Mouse (Mus musculus) lung, embryonic 14.5 days (tissue): ENCODE measurements around the gene Cfap99. TPM values are rescaled to one million over a fixed set of nuclear protein-coding genes. Genes with fewer than 3 reads are reported as not detected.

Experiments
- ATAC-seq: fragments of 200-750 bp; cut with Nextera tagmentation; 2 replicates; pipeline ENCODE4 v1.8.0; 2017; ENCODE audit warnings: mild to moderate bottlenecking, moderate TSS enrichment, moderate library complexity; ENCODE audit not compliant: insufficient read depth
- DNase-seq: peaks from one replicate; pipeline ENCODE4 v3.0.0-alpha.2; 2015
- H3K27ac ChIP-seq: fragments of 300-500 bp; sonication (generic); 2 replicates; pipeline ENCODE4 v1.5.1; 2014; ENCODE audit warnings: low read depth, mild to moderate bottlenecking, moderate library complexity
- H3K27me3 ChIP-seq: fragments of 300-500 bp; sonication (generic); 2 replicates; pipeline ENCODE4 v1.6.1; 2014; ENCODE audit warnings: low read length, control low read depth; ENCODE audit not compliant: insufficient read depth
- H3K36me3 ChIP-seq: fragments of 300-500 bp; sonication (generic); 2 replicates; pipeline ENCODE4 v1.6.1; 2014; ENCODE audit warnings: control low read depth; ENCODE audit not compliant: insufficient read depth
- H3K4me1 ChIP-seq: fragments of 300-500 bp; sonication (generic); 2 replicates; pipeline ENCODE4 v1.6.1; 2014; ENCODE audit warnings: antibody characterized with exemption, control low read depth; ENCODE audit not compliant: insufficient read depth
- H3K4me2 ChIP-seq: fragments of 300-500 bp; sonication (generic); 2 replicates; pipeline ENCODE4 v1.6.1; 2014; ENCODE audit warnings: mild to moderate bottlenecking
- H3K4me3 ChIP-seq: fragments of 300-500 bp; sonication (generic); 2 replicates; pipeline ENCODE4 v1.5.1; 2014; ENCODE audit warnings: low read depth, low read length
- H3K9ac ChIP-seq: fragments of 300-500 bp; sonication (generic); 2 replicates; pipeline ENCODE4 v1.6.1; 2014
- H3K9me3 ChIP-seq: fragments of 300-500 bp; sonication (generic); 2 replicates; pipeline ENCODE4 v1.6.1; 2016; ENCODE audit warnings: low read depth, low read length, control low read depth
- CTCF ChIP-seq: IDR thresholded peaks from 2 replicates; pipeline ENCODE4 v1.5.1; 2016; ENCODE audit warnings: antibody characterized with exemption, low read depth
- WGBS: fragments of 180-500 bp; shearing (Covaris S2); extraction: QIAGEN DNeasy Blood & Tissue Kit; methylation state at CpG from one replicate; pipeline ENCODE4 v1.1.7; 2014; 5-methylcytosine and 5-hydroxymethylcytosine counted together
- polyA plus RNA-seq: library from polyadenylated mRNA; unstranded; fragments of >200 nt; fragmentation: Nextera tagmentation; extraction: Ambion mirVana; gene quantifications from 2 replicates; pipeline ENCODE4 v1.2.1, GENCODE M21; 2014

The Cfap99 gene
- polyA plus RNA-seq, 1 experiment from 2014 or later = not detected

DNA sequence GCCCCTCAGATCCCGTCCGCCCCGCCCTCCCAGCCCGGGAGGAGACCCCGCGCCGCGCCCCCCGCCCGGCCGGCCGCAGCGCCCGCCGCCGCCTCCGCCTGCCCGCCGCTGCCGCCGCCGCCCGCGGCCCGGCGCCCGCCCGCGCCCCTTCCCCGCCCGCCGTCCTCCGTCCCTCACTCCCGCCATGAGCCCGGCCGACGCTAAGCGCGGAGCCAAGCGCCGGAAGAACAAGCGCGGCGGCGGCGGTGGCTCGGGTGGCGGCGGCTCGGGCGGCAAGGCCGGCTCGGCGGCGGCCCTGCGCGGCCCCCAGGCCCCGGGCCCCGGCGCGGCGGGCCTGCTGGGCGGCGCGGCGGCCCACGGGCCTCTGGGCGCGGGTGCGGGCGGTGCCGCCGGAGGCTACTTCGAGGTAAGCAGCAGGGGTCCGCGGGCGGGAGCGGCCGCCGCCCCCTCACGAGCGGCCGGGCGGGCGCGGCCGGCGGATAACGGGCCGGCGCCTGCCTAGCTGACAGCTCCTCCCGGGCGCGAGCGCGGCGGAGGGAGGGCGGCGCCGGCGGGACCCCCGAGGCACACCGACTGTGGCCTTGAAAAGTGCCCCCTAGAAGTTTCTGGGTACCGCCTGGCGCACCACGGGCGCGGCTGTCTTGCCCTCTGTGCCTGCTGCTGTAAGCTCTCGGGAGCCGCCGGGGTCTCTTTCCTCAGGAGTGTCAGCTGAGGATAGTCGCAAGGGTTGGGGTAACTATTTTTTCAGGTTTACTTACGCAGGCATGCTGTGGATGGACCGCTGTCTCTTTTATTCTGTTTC is 81.8 kb downstream of the Cfap99 start:
- Histone ChIP-seq H3K9ac (peak overlapping the region; percentile 97), H3K4me2 (peak overlapping the region; percentile 81), H3K27me3 (no peaks in the 10 kb centered on the region), H3K27ac (peak overlapping the region; percentile 63), H3K4me3 (peak overlapping the region; percentile 91), H3K36me3 (0 out of 2 replicates have a peak, but pooled peaks cover 4% of the 10 kb centered on the region), H3K9me3 (no peaks in the 10 kb centered on the region), H3K4me1 (peaks cover 14% of the 10 kb centered on the region; the same call in 1 of the 2 replicates)
- TF ChIP-seq CTCF = no peak
- WGBS = under 1% methylated on average over 102 of the region's 114 CpGs
- DNase-seq = peak; percentile 42
- ATAC-seq = peak; percentile 11; the same call in 1 of the 2 replicates

DNA sequence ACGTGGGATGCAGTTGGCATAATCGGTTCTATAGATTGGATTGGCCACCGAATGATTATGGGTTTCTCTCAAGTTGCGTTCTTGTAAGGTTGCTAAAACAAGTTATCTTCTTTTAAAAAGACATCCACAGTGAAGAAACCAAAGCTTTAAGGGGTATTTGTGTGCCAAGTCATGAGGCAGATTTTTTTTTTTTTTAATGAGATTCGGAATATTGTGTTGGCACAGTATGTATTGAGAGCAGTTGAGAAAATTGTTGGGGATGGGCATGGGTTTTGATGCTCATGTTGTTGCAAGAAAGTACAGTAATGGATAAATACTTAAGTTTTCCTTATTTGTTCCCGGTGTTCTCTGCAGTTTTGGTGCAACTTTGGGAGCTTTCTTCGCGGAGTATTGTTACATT is 82.4 kb downstream of the Cfap99 start:
- Histone ChIP-seq H3K36me3 (no peaks in the 10 kb centered on the region), H3K4me3 (peak overlapping the region; percentile 91), H3K4me1 (peaks cover 14% of the 10 kb centered on the region; the same call in 1 of the 2 replicates), H3K27me3 (no peaks in the 10 kb centered on the region), H3K9ac (peak overlapping the region; percentile 97), H3K9me3 (no peaks in the 10 kb centered on the region), H3K4me2 (peak overlapping the region; percentile 81), H3K27ac (no peak overlapping the region)
- WGBS = 23% methylated on average over 8 of the region's 8 CpGs
- TF ChIP-seq CTCF = no peak
- DNase-seq = no peak
- ATAC-seq = no peak

DNA sequence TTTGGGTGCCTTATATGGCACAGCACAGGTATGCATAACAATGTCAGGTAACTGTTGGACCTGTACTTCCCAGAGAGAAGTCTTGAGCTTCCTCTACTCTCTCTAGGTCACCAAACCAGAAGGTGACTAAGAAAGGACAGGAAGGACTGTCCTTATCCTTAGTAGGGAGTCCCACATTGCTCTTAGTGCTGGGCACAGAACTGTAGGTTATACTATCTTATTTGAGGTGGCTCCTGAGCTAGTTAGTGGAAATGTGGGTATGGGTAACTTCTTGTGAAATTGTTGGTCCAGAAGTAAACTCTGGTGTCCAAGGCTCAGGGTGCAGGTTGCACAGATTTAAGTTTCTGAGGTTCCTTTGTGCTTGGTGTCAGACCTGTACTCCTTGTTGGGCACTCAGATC is 83.7 kb downstream of the Cfap99 start:
- ATAC-seq = no peak
- Histone ChIP-seq H3K27ac (no peak overlapping the region), H3K36me3 (no peaks in the 10 kb centered on the region), H3K4me3 (no peak overlapping the region), H3K9me3 (no peaks in the 10 kb centered on the region), H3K27me3 (no peaks in the 10 kb centered on the region), H3K4me2 (peak overlapping the region; percentile 13; the same call in 1 of the 2 replicates), H3K4me1 (peaks cover 14% of the 10 kb centered on the region; the same call in 1 of the 2 replicates), H3K9ac (no peak overlapping the region)
- DNase-seq = no peak
- TF ChIP-seq CTCF = no peak

DNA sequence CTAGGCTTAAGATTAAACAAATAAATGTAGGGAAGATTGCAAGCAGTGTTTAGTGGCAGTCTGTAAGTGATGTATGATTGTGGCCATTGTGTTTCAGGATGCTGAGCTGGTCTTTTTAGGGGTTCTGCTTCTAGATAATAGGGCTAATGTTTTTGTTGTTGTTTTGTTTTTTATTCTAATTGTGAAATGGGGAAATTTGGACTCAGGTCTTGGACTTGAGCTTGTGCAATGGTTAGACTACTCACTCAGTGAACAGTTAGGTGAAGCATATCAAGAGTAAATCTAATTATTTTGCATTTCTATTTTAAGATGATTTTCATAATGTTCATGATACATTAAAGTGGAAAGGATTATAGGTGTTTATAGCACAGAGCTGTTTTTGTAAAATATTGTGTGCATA is 84.1 kb downstream of the Cfap99 start:
- ATAC-seq (no peak), DNase-seq (no peak)
- no peak overlapping the region for H3K9ac ChIP-seq
- H3K27me3 ChIP-seq = no peaks in the 10 kb centered on the region
- no peaks in the 10 kb centered on the region for H3K36me3 ChIP-seq
- H3K4me3 ChIP-seq = no peak overlapping the region
- no peak overlapping the region for H3K27ac ChIP-seq
- no peaks in the 10 kb centered on the region for H3K9me3 ChIP-seq
- H3K4me1 ChIP-seq = peaks cover 14% of the 10 kb centered on the region; the same call in 1 of the 2 replicates
- no peak for TF ChIP-seq CTCF
- no peak overlapping the region for H3K4me2 ChIP-seq

Other genes with a start within 250 kb of the Cfap99 start
- 1.2 and 1.4 TPM in 2 replicates for gene Poln, start 119.2 kb upstream of the Cfap99 start, polyA plus RNA-seq
- gene Haus3, start 119.1 kb upstream of the Cfap99 start, polyA plus RNA-seq = 44.0 and 46.8 TPM in 2 replicates
- 47.6 and 50.8 TPM in 2 replicates for gene Mxd4, start 100.9 kb upstream of the Cfap99 start, polyA plus RNA-seq
- gene Zfyve28, start 151 bp upstream of the Cfap99 start, polyA plus RNA-seq = 0.21 and 0.38 TPM in 2 replicates
- 196 and 198 TPM in 2 replicates for gene Rnf4, start 47.7 kb downstream of the Cfap99 start, polyA plus RNA-seq
- 14.9 and 15.4 TPM in 2 replicates for gene Fam193a, start 81.3 kb downstream of the Cfap99 start, polyA plus RNA-seq
- gene Tnip2, start 225.4 kb downstream of the Cfap99 start, polyA plus RNA-seq = 16.2 and 16.5 TPM in 2 replicates
- gene Sh3bp2, start 237.2 kb downstream of the Cfap99 start, polyA plus RNA-seq = 7.6 and 15.0 TPM in 2 replicates